Mouse (Mus musculus): ENCODE results near the gene Ifitm5. TPM values are rescaled to one million over a fixed set of nuclear protein-coding genes. Genes with fewer than 3 reads are reported as not detected.

Gene Ifitm5
- polyA plus RNA-seq, 1 experiment: 1.4 TPM

GRCm38 (mm10) chr7:140960026-140960425 is 9.9 kb upstream of the Ifitm5 start:
- no peak for DNase-seq
- H3K36me3 ChIP-seq (ENCODE audit: control insufficient read depth, insufficient read depth, low read length): no peaks in the 10 kb centered on the region
- no peaks in the 10 kb centered on the region for H3K4me1 ChIP-seq (ENCODE audit: control insufficient read depth, insufficient read depth, low read length)
- no peak overlapping the region for H3K4me3 ChIP-seq (ENCODE audit: insufficient read depth, low read depth, low read length)
- WGBS: 84% methylated on average over 5 of the region's 5 CpGs
- no peaks in the 10 kb centered on the region for H3K27me3 ChIP-seq (replicated peaks; ENCODE audit: control insufficient read depth, insufficient read depth, low read length)
- no peak overlapping the region for H3K27ac ChIP-seq (ENCODE audit: insufficient read depth, low read depth, low read length)
- no peak for TF ChIP-seq CTCF (conservative IDR thresholded peaks at IDR 0.05; ENCODE audit: insufficient read depth, insufficient read length, low read depth, low read length)
- TF ChIP-seq POLR2A (IDR thresholded peaks at IDR 0.05; ENCODE audit: low read depth, low read length): no peak

- peak; percentile 73 for DNase-seq
- no peaks in the 10 kb centered on the region for H3K4me1 ChIP-seq (ENCODE audit: control insufficient read depth, insufficient read depth, low read length)
- H3K4me3 ChIP-seq (ENCODE audit: insufficient read depth, low read depth, low read length): no peak overlapping the region
- no peaks in the 10 kb centered on the region for H3K27me3 ChIP-seq (replicated peaks; ENCODE audit: control insufficient read depth, insufficient read depth, low read length)
- peak overlapping the region; percentile 21 for H3K27ac ChIP-seq (ENCODE audit: insufficient read depth, low read depth, low read length)
- H3K36me3 ChIP-seq (ENCODE audit: control insufficient read depth, insufficient read depth, low read length): no peaks in the 10 kb centered on the region
- 16% methylated on average over 9 of the region's 9 CpGs for WGBS
- TF ChIP-seq CTCF (conservative IDR thresholded peaks at IDR 0.05; ENCODE audit: insufficient read depth, insufficient read length, low read depth, low read length) (no peak; the same call in 1 of the 2 replicates), POLR2A (IDR thresholded peaks at IDR 0.05; ENCODE audit: low read depth, low read length) (no peak)
These were observed 9.2 kb upstream of the Ifitm5 start for GRCm38 (mm10) chr7:140959181-140959901.

- no peak for TF ChIP-seq POLR2A (IDR thresholded peaks at IDR 0.05; ENCODE audit: low read depth, low read length)
- no peak for TF ChIP-seq CTCF (conservative IDR thresholded peaks at IDR 0.05; ENCODE audit: insufficient read depth, insufficient read length, low read depth, low read length)
- H3K27ac ChIP-seq (ENCODE audit: insufficient read depth, low read depth, low read length): peak overlapping the region; percentile 79
- H3K27me3 ChIP-seq (replicated peaks; ENCODE audit: control insufficient read depth, insufficient read depth, low read length): no peaks in the 10 kb centered on the region
- H3K4me1 ChIP-seq (ENCODE audit: control insufficient read depth, insufficient read depth, low read length): no peaks in the 10 kb centered on the region
- WGBS: 48% methylated on average over 6 of the region's 6 CpGs
- H3K36me3 ChIP-seq (ENCODE audit: control insufficient read depth, insufficient read depth, low read length): no peaks in the 10 kb centered on the region
- no peak for DNase-seq
- H3K4me3 ChIP-seq (ENCODE audit: insufficient read depth, low read depth, low read length): no peak overlapping the region
These were observed 6.4 kb upstream of the Ifitm5 start for GRCm38 (mm10) chr7:140956556-140956869.

- Histone ChIP-seq H3K27me3 (replicated peaks; ENCODE audit: control insufficient read depth, insufficient read depth, low read length) (no peaks in the 10 kb centered on the region), H3K4me3 (ENCODE audit: insufficient read depth, low read depth, low read length) (peak within 1 kb of the TSS; percentile 68), H3K27ac (ENCODE audit: insufficient read depth, low read depth, low read length) (peak within 1 kb of the TSS; percentile 83), H3K4me1 (ENCODE audit: control insufficient read depth, insufficient read depth, low read length) (no peaks in the 10 kb centered on the region), H3K36me3 (ENCODE audit: control insufficient read depth, insufficient read depth, low read length) (no peaks in the 10 kb centered on the region)
- peak; percentile 95 for DNase-seq
- WGBS: 13% methylated on average over 11 of the region's 11 CpGs
- no peak for TF ChIP-seq POLR2A (IDR thresholded peaks at IDR 0.05; ENCODE audit: low read depth, low read length)
- TF ChIP-seq CTCF (conservative IDR thresholded peaks at IDR 0.05; ENCODE audit: insufficient read depth, insufficient read length, low read depth, low read length): no peak
These were observed 5.9 kb upstream of the Ifitm5 start, which contains the start of the genes Gm45717 and Ifitm2 for GRCm38 (mm10) chr7:140955758-140956555. TSS of gene Gm45717 (minus strand) at chr7:140955937. TSS of gene Ifitm2 (minus strand) at chr7:140955987.

- Histone ChIP-seq H3K4me3 (ENCODE audit: insufficient read depth, low read depth, low read length) (peak overlapping the region; percentile 68), H3K27ac (ENCODE audit: insufficient read depth, low read depth, low read length) (peak overlapping the region; percentile 83), H3K36me3 (ENCODE audit: control insufficient read depth, insufficient read depth, low read length) (no peaks in the 10 kb centered on the region), H3K4me1 (ENCODE audit: control insufficient read depth, insufficient read depth, low read length) (no peaks in the 10 kb centered on the region), H3K27me3 (replicated peaks; ENCODE audit: control insufficient read depth, insufficient read depth, low read length) (no peaks in the 10 kb centered on the region)
- 4% methylated on average over 17 of the region's 17 CpGs for WGBS
- no peak for TF ChIP-seq CTCF (conservative IDR thresholded peaks at IDR 0.05; ENCODE audit: insufficient read depth, insufficient read length, low read depth, low read length)
- TF ChIP-seq POLR2A (IDR thresholded peaks at IDR 0.05; ENCODE audit: low read depth, low read length): no peak
- DNase-seq: no peak
These were observed 5.3 kb upstream of the Ifitm5 start for GRCm38 (mm10) chr7:140955342-140955741.

- WGBS: under 1% methylated on average over 9 of the region's 9 CpGs
- no peak for DNase-seq
These were observed 4.6 kb upstream of the Ifitm5 start for GRCm38 (mm10) chr7:140954733-140955071.

More at GRCm38 (mm10) chr7:140954733-140955071, 4.6 kb upstream of the Ifitm5 start:
- TF ChIP-seq POLR2A (IDR thresholded peaks at IDR 0.05; ENCODE audit: low read depth, low read length): no peak
- TF ChIP-seq CTCF (conservative IDR thresholded peaks at IDR 0.05; ENCODE audit: insufficient read depth, insufficient read length, low read depth, low read length): no peak
- Histone ChIP-seq H3K27me3 (replicated peaks; ENCODE audit: control insufficient read depth, insufficient read depth, low read length) (no peaks in the 10 kb centered on the region), H3K4me1 (ENCODE audit: control insufficient read depth, insufficient read depth, low read length) (no peaks in the 10 kb centered on the region), H3K36me3 (ENCODE audit: control insufficient read depth, insufficient read depth, low read length) (no peaks in the 10 kb centered on the region), H3K27ac (ENCODE audit: insufficient read depth, low read depth, low read length) (peak overlapping the region; percentile 52; the same call in 1 of the 2 replicates), H3K4me3 (ENCODE audit: insufficient read depth, low read depth, low read length) (peak overlapping the region; percentile 68)

Data from kidney, adult 2 months (tissue).